In genomic region chr7:110288731-110289191, GRCm38 (mm10) we compare ENCODE assay signal across 9 mouse cellular contexts.
A peak's percentile ranks its signal among the peaks of the same experiment; 100 is the strongest.
DNase-seq lines count a peak whose midpoint lies in the region; ATAC-seq and TF ChIP-seq lines count a peak whose summit lies in the region.
"Had no signal": no experiment of that assay in that cellular context is flagged by ENCODE, and none has a peak within 500 bp of the region (broad histone marks: within the 10 kb centered on the region; RNA-seq: fewer than 3 reads in every experiment).

No protein-coding gene starts in this region.

- no peaks in the 10 kb centered on the region for H3K9me3 ChIP-seq in hindbrain, postnatal 0 days (ENCODE audit: low read length)
- 0 out of 2 replicates have a peak, but pooled peaks cover 8% of the 10 kb centered on the region for H3K9me3 ChIP-seq in hindbrain, embryonic 13.5 days
- H3K9me3 ChIP-seq in stomach, embryonic 15.5 days, result no peaks in the 10 kb centered on the region
- H3K9me3 ChIP-seq: G1E had no signal

- 48% methylated on average over 6 of the region's 6 CpGs for WGBS in hindbrain, postnatal 0 days
- WGBS in hindbrain, embryonic 13.5 days, result 57% methylated on average over 6 of the region's 6 CpGs
- 61% methylated on average over 6 of the region's 6 CpGs for WGBS in stomach, embryonic 15.5 days

- H3K36me3 ChIP-seq in hindbrain, postnatal 0 days (ENCODE audit: insufficient read depth, low read length), result no peaks in the 10 kb centered on the region
- no peaks in the 10 kb centered on the region for H3K36me3 ChIP-seq in hindbrain, embryonic 13.5 days
- H3K36me3 ChIP-seq in stomach, embryonic 15.5 days, result no peaks in the 10 kb centered on the region

- peak; percentile 56 for DNase-seq in hindbrain, postnatal 0 days (ENCODE audit: low spot score)
- DNase-seq in brain, embryonic 14.5 days (ENCODE audit: low read depth), result peak; percentile 39
- peak; percentile 79 for DNase-seq in heart, adult 8-10 months (ENCODE audit: low spot score)
- DNase-seq in kidney, postnatal 25 days, result peak; percentile 82 to 83
- no peak for DNase-seq in spleen, postnatal 14 days (ENCODE audit: low spot score in 2 of 2)
- no peak for DNase-seq in B cell, adult 2 months

- TF ChIP-seq CTCF in hindbrain, postnatal 0 days (IDR thresholded peaks at IDR 0.05; ENCODE audit: low read depth), result no peak
- TF ChIP-seq CTCF in brain, embryonic 14.5 days (IDR thresholded peaks at IDR 0.05; ENCODE audit: borderline replicate concordance, extremely low read depth, insufficient read depth, insufficient read length), result no peak

- no peaks in the 10 kb centered on the region for H3K27me3 ChIP-seq in hindbrain, postnatal 0 days (ENCODE audit: insufficient read depth, low read length)
- no peaks in the 10 kb centered on the region for H3K27me3 ChIP-seq in hindbrain, embryonic 13.5 days
- no peaks in the 10 kb centered on the region for H3K27me3 ChIP-seq in stomach, embryonic 15.5 days (replicated peaks)

- H3K4me3 ChIP-seq in hindbrain, postnatal 0 days (ENCODE audit: low read length), result no peak overlapping the region
- H3K4me3 ChIP-seq in hindbrain, embryonic 13.5 days, result no peak overlapping the region
- no peak overlapping the region for H3K4me3 ChIP-seq in stomach, embryonic 15.5 days (replicated peaks)

- H3K4me1 ChIP-seq in hindbrain, postnatal 0 days (ENCODE audit: insufficient read depth, low read length), result 0 out of 2 replicates have a peak, but pooled peaks cover 5% of the 10 kb centered on the region
- H3K4me1 ChIP-seq in hindbrain, embryonic 13.5 days (replicated peaks), result peaks cover 6% of the 10 kb centered on the region; the same call in 1 of the 2 replicates
- H3K4me1 ChIP-seq in stomach, embryonic 15.5 days, result peaks cover 18% of the 10 kb centered on the region

- no peak for TF ChIP-seq POLR2A in brain, embryonic 14.5 days (IDR thresholded peaks at IDR 0.05; ENCODE audit: borderline replicate concordance, extremely low read depth, insufficient read depth, insufficient read length, poor library complexity, severe bottlenecking)

- ATAC-seq in hindbrain, postnatal 0 days, result peak; percentile 35; the same call in 1 of the 2 replicates
- ATAC-seq in hindbrain, embryonic 13.5 days (ENCODE audit: low FRiP score), result no peak
- peak; percentile 36; the same call in 1 of the 2 replicates for ATAC-seq in stomach, embryonic 15.5 days (ENCODE audit: insufficient read depth, low FRiP score, low read depth)

- H3K4me2 ChIP-seq in hindbrain, postnatal 0 days (ENCODE audit: low read depth, low read length), result no peak overlapping the region
- no peak overlapping the region for H3K4me2 ChIP-seq in hindbrain, embryonic 13.5 days
- no peak overlapping the region; the same call in 1 of the 2 replicates for H3K4me2 ChIP-seq in stomach, embryonic 15.5 days

- H3K27ac ChIP-seq in hindbrain, postnatal 0 days, result no peak overlapping the region
- H3K27ac ChIP-seq in hindbrain, embryonic 13.5 days, result no peak overlapping the region
- peak overlapping the region; percentile 70 for H3K27ac ChIP-seq in stomach, embryonic 15.5 days

- H3K9ac ChIP-seq in hindbrain, postnatal 0 days (replicated peaks; ENCODE audit: low read length), result no peak overlapping the region
- no peak overlapping the region for H3K9ac ChIP-seq in hindbrain, embryonic 13.5 days
- no peak overlapping the region for H3K9ac ChIP-seq in stomach, embryonic 15.5 days

Comparison
In these comparisons a context has a peak if more than half of its experiments do, and no peak if none do; other contexts are left out.
1. DNase-seq: peak in hindbrain, postnatal 0 days (single experiment), brain, embryonic 14.5 days (single experiment), heart, adult 8-10 months (single experiment) and kidney, postnatal 25 days (2 of 2); none in spleen, postnatal 14 days (0 of 2) and B cell, adult 2 months (0 of 2).